Mouse (Mus musculus) midbrain, postnatal 0 days (tissue): ENCODE results near the gene Ankrd2. TPM values are rescaled to one million over a fixed set of nuclear protein-coding genes. Genes with fewer than 3 reads are reported as not detected.

Experiments used
- ATAC-seq: fragments of 200-750 bp; cut with Nextera tagmentation; 2 replicates; pipeline ENCODE4 v1.8.0; 2017; ENCODE audit warnings: moderate number of reproducible peaks, mild to moderate bottlenecking, moderate TSS enrichment, moderate library complexity; ENCODE audit not compliant: low FRiP score
- DNase-seq: peaks from one replicate; pipeline ENCODE4 v3.0.0-alpha.2; 2015; ENCODE audit warnings: low spot score
- H3K27ac ChIP-seq: fragments of 300-500 bp; sonication (generic); 2 replicates; pipeline ENCODE4 v1.5.1; 2014; ENCODE audit warnings: low read depth, mild to moderate bottlenecking, low read length, mixed read lengths
- H3K27me3 ChIP-seq: fragments of 300-500 bp; sonication (generic); 2 replicates; pipeline ENCODE4 v1.6.1; 2014; ENCODE audit warnings: low read length, control low read depth, mixed read lengths; ENCODE audit not compliant: insufficient read depth
- H3K36me3 ChIP-seq: fragments of 300-500 bp; sonication (generic); 2 replicates; pipeline ENCODE4 v1.6.1; 2014; ENCODE audit warnings: low read length, control low read depth, mixed read lengths; ENCODE audit not compliant: insufficient read depth
- H3K4me1 ChIP-seq: fragments of 300-500 bp; sonication (generic); 2 replicates; pipeline ENCODE4 v1.6.1; 2014; ENCODE audit warnings: mild to moderate bottlenecking, control low read depth, antibody characterized with exemption, low read length, mixed read lengths; ENCODE audit not compliant: insufficient read depth
- H3K4me2 ChIP-seq: fragments of 300-500 bp; sonication (generic); 2 replicates; pipeline ENCODE4 v1.6.1; 2014; ENCODE audit warnings: low read depth, mild to moderate bottlenecking, low read length, mixed read lengths; ENCODE audit not compliant: poor library complexity, severe bottlenecking
- H3K4me3 ChIP-seq: fragments of 300-500 bp; sonication (generic); 2 replicates; pipeline ENCODE4 v1.5.1; 2014; ENCODE audit warnings: low read depth, mild to moderate bottlenecking, low read length, moderate library complexity
- H3K9ac ChIP-seq: fragments of 300-500 bp; sonication (generic); replicated peaks from 2 replicates; pipeline ENCODE4 v1.6.1; 2014; ENCODE audit warnings: mild to moderate bottlenecking, low read length, moderate library complexity, mixed read lengths; ENCODE audit not compliant: poor library complexity, severe bottlenecking
- H3K9me3 ChIP-seq: fragments of 300-500 bp; sonication (generic); 2 replicates; pipeline ENCODE4 v1.6.1; 2016; ENCODE audit warnings: low read length, control low read depth
- CTCF ChIP-seq: IDR thresholded peaks from 2 replicates; pipeline ENCODE4 v1.5.1; 2016; ENCODE audit warnings: antibody characterized with exemption, mild to moderate bottlenecking
- WGBS: fragments of 180-500 bp; shearing (Covaris S2); extraction: QIAGEN DNeasy Blood & Tissue Kit; methylation state at CpG from one replicate; pipeline ENCODE4 v1.1.7; 2014; 5-methylcytosine and 5-hydroxymethylcytosine counted together
- polyA plus RNA-seq: library from polyadenylated mRNA; unstranded; fragments of >200 nt; fragmentation: Nextera tagmentation; extraction: Ambion mirVana; gene quantifications from 2 replicates; pipeline ENCODE4 v1.2.1, GENCODE M21; 2015
- total RNA-seq: library from RNA; depleted of rRNA; stranded (reverse); fragments of >200 nt; gene quantifications from 2 replicates; pipeline ENCODE4 v1.2.3, GENCODE M21; 2014

The Ankrd2 gene
- total and polyA plus RNA-seq, 2 experiments from 2014 or later, result 0.71 to 2.4 TPM

DNA sequence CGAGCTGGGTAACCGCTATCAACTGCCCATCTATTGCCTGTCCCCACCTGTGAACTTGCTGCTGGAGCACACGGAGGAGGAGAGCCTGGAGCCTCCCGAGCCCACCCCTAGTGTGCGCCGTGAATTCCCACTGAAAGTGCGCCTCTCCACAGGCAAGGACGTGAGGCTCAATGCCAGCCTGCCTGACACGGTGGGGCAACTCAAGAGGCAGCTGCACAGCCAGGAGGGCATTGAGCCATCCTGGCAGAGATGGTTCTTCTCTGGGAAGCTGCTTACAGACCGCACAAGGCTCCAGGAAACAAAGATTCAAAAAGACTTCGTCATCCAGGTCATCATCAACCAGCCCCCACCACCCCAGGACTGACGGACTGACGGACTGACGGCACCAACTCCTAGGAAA, 2.2 kb upstream of the Ankrd2 start:
- no peak overlapping the region for H3K4me2 ChIP-seq
- H3K9ac ChIP-seq, result no peak overlapping the region
- 79% methylated on average over 14 of the region's 14 CpGs for WGBS
- no peak for TF ChIP-seq CTCF
- no peak overlapping the region for H3K27ac ChIP-seq
- no peaks in the 10 kb centered on the region for H3K27me3 ChIP-seq
- no peak overlapping the region for H3K4me3 ChIP-seq
- 0 out of 2 replicates have a peak, but pooled peaks cover 2% of the 10 kb centered on the region for H3K36me3 ChIP-seq
- ATAC-seq (no peak), DNase-seq (no peak)
- no peaks in the 10 kb centered on the region for H3K9me3 ChIP-seq
- no peaks in the 10 kb centered on the region for H3K4me1 ChIP-seq

- 74% methylated on average over 9 of the region's 9 CpGs for WGBS
- no peak overlapping the region for H3K27ac ChIP-seq
- DNase-seq (no peak), ATAC-seq (0 out of 2 replicates have a peak, but pooled peaks have one; percentile 34)
- no peak overlapping the region for H3K4me3 ChIP-seq
- 0 out of 2 replicates have a peak, but pooled peaks cover 2% of the 10 kb centered on the region for H3K36me3 ChIP-seq
- no peak overlapping the region for H3K9ac ChIP-seq
- no peaks in the 10 kb centered on the region for H3K9me3 ChIP-seq
- H3K4me2 ChIP-seq, result no peak overlapping the region
- no peak for TF ChIP-seq CTCF
- no peaks in the 10 kb centered on the region for H3K4me1 ChIP-seq
- H3K27me3 ChIP-seq, result no peaks in the 10 kb centered on the region
These were observed 1.5 kb upstream of the Ankrd2 start for GRCm38 (mm10) chr19:42034146-42034775.

DNA sequence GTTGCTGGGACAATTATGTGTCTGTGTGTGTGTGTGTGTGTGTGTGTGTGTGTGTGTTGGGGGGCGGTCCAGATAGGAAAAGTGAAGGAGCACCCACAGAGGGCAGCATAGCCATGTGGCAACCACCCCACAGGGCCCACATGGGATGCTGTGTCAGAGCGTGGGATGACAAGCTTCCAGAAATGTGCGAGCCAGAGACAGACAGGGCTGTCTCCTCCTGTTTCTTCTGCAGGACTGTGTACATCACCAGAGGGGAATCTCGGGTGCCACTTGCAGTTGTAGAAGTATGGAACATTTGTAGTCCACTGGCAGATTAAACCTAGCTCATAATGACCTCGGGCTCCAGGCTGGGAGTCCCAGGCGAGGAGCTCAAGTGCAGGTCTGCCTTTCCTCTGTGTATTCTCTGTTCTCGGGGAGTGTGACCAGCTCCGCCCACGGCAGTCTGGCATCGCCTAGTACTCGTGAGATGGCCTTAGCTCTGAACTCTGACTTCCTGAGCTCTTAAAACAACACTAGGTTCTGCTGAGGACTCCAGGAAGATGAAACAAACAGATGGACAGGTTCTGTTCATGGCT, 832 bp upstream of the Ankrd2 start:
- H3K4me2 ChIP-seq, result no peak overlapping the region
- TF ChIP-seq CTCF, result no peak
- H3K36me3 ChIP-seq, result 0 out of 2 replicates have a peak, but pooled peaks cover 2% of the 10 kb centered on the region
- H3K27me3 ChIP-seq, result no peaks in the 10 kb centered on the region
- H3K4me1 ChIP-seq, result no peaks in the 10 kb centered on the region
- no peak for DNase-seq
- H3K4me3 ChIP-seq, result no peak overlapping the region
- no peak overlapping the region for H3K9ac ChIP-seq
- 58% methylated on average over 11 of the region's 11 CpGs for whole genome bisulfite sequencing
- no peak overlapping the region for H3K27ac ChIP-seq
- no peaks in the 10 kb centered on the region for H3K9me3 ChIP-seq
- peak; percentile 47; the same call in 1 of the 2 replicates for ATAC-seq

- no peak for ATAC-seq
- H3K36me3 ChIP-seq, result 0 out of 2 replicates have a peak, but pooled peaks cover 2% of the 10 kb centered on the region
- no peak for TF ChIP-seq CTCF
- no peak overlapping the region for H3K4me2 ChIP-seq
- H3K4me1 ChIP-seq, result no peaks in the 10 kb centered on the region
- no peak overlapping the region for H3K9ac ChIP-seq
- H3K27me3 ChIP-seq, result no peaks in the 10 kb centered on the region
- H3K27ac ChIP-seq, result no peak overlapping the region
- no peak overlapping the region for H3K4me3 ChIP-seq
- H3K9me3 ChIP-seq, result no peaks in the 10 kb centered on the region
- 77% methylated on average over 3 of the region's 3 CpGs for WGBS
- DNase-seq, result no peak
These were observed 557 bp downstream of the Ankrd2 start for GRCm38 (mm10) chr19:42036357-42036756.

- 83% methylated on average over 11 of the region's 11 CpGs for WGBS
- Histone ChIP-seq H3K4me3 (no peak overlapping the region), H3K4me1 (no peaks in the 10 kb centered on the region), H3K27ac (no peak overlapping the region), H3K27me3 (no peaks in the 10 kb centered on the region), H3K4me2 (no peak overlapping the region), H3K36me3 (0 out of 2 replicates have a peak, but pooled peaks cover 2% of the 10 kb centered on the region), H3K9ac (no peak overlapping the region), H3K9me3 (no peaks in the 10 kb centered on the region)
- no peak for DNase-seq
- ATAC-seq, result no peak
- TF ChIP-seq CTCF, result no peak
These were observed 1.4 kb downstream of the Ankrd2 start for GRCm38 (mm10) chr19:42037167-42037702.

GRCm38 (mm10) chr19:42038310-42038709, 2.5 kb downstream of the Ankrd2 start:
- Histone ChIP-seq H3K36me3 (0 out of 2 replicates have a peak, but pooled peaks cover 2% of the 10 kb centered on the region), H3K9ac (no peak overlapping the region), H3K27ac (no peak overlapping the region), H3K4me3 (no peak overlapping the region), H3K4me1 (no peaks in the 10 kb centered on the region), H3K27me3 (no peaks in the 10 kb centered on the region), H3K4me2 (no peak overlapping the region), H3K9me3 (no peaks in the 10 kb centered on the region)
- ATAC-seq (no peak), DNase-seq (no peak)
- no peak for TF ChIP-seq CTCF
- 91% methylated on average over 12 of the region's 12 CpGs for WGBS
